Mouse (Mus musculus): ENCODE measurements around the gene Epn1. TPM values are rescaled to one million over a fixed set of nuclear protein-coding genes. Genes with fewer than 3 reads are reported as not detected.

Epn1 gene
- polyA plus RNA-seq, 1 experiment from 2014 or later, result 77.9 TPM

DNA sequence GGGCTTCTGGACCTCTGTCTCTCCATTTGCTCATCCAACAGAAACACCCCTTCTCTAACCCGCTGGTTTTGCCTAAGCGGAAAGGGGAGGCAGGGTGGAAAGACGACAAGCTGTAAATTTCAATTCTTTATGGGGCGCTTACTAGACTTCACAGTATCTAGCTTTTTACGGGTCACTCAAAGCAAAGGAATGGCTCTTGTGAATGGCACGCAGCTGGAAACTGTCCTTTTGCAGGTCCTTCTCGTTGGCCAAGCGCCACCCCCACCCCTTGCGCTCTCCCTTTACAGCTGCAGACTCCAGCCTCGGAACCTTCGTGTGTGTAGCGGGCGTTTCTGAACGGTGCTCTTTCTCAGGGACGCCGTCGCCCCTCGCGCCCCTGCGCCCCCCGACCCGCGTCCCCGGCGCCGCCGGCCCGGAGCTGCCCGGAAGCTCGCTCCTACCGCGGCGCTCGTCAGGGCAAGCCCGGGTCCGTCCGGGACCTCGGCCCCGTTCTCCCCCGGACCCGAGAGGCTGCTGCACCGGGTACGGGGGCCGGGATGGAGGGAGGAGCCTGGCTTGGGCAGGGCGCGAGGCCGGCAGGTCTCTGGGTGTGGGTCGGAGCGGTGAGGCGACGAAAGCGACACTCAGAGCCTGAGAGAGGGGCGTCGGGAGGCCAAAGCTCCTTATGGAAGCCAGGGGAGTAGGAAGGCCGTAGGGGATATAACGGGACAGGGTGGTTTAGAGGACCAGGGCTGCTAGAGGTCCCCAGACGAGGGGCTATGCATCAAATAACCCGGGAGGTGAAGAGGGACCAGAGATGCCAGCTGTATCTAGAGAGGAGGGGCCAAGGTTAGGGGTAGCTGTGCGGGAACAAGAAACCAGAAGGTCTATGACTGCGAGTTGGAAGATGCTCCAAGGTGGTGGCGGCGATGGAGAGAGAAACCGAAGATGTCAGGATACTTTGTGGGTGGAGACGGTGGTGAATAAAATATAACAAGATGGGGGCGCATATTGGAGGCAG, 28.5 kb upstream of the Epn1 start, which contains the start of gene Zfp580:
TSS of gene Zfp580 (plus strand) at position 346 of the 1,000 bp plus-strand sequence.
- H3K4me2 ChIP-seq, result peak within 1 kb of the TSS; percentile 78
- H3K9me3 ChIP-seq (ENCODE audit: low read depth, low read length), result no peaks in the 10 kb centered on the region
- WGBS, result under 1% methylated on average over 65 of the region's 65 CpGs
- H3K4me1 ChIP-seq (ENCODE audit: insufficient read depth), result peaks cover 18% of the 10 kb centered on the region; the same call in 1 of the 2 replicates
- H3K4me3 ChIP-seq (ENCODE audit: low read depth, low read length), result peak within 1 kb of the TSS; percentile 68
- ATAC-seq (ENCODE audit: insufficient read depth) (peak; percentile 85), DNase-seq (peak; percentile 88)
- TF ChIP-seq CTCF (IDR thresholded peaks at IDR 0.05; ENCODE audit: low read depth), result no peak
- H3K9ac ChIP-seq, result peak within 1 kb of the TSS; percentile 86
- H3K36me3 ChIP-seq (ENCODE audit: insufficient read depth), result no peaks in the 10 kb centered on the region
- peak within 1 kb of the TSS; percentile 71 for H3K27ac ChIP-seq (ENCODE audit: low read depth)
- peaks cover 48% of the 10 kb centered on the region for H3K27me3 ChIP-seq (ENCODE audit: insufficient read depth, low read length)

DNA sequence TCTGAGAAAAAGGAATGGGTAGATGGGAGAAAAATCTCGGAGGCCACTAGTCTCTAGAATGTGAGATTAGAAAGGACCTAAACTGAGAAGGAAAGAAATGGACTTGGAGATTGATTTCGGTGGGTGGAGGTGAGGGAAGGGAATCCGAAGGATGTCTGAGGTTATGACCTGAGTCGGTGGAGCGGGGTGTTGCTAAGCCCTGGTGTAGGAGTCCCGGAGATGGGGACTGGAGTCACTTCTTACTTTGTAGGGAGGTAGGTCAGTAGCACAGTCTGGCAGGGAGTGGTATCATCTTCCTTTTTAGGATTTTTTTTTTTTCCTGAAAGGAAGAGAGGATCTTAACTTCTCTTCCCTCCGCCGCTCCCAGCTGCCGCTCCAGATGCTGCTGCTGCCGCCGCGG, 27.6 kb upstream of the Epn1 start:
- DNase-seq (peak; percentile 17), ATAC-seq (ENCODE audit: insufficient read depth) (no peak)
- TF ChIP-seq CTCF (IDR thresholded peaks at IDR 0.05; ENCODE audit: low read depth), result no peak
- Histone ChIP-seq H3K4me2 (peak overlapping the region; percentile 78), H3K27ac (ENCODE audit: low read depth) (no peak overlapping the region; the same call in 1 of the 2 replicates), H3K4me1 (ENCODE audit: insufficient read depth) (peaks cover 25% of the 10 kb centered on the region), H3K27me3 (ENCODE audit: insufficient read depth, low read length) (peaks cover 58% of the 10 kb centered on the region), H3K4me3 (ENCODE audit: low read depth, low read length) (peak overlapping the region; percentile 68), H3K9ac (peak overlapping the region; percentile 86), H3K36me3 (ENCODE audit: insufficient read depth) (no peaks in the 10 kb centered on the region), H3K9me3 (ENCODE audit: low read depth, low read length) (no peaks in the 10 kb centered on the region)
- WGBS, result 1% methylated on average over 12 of the region's 12 CpGs

DNA sequence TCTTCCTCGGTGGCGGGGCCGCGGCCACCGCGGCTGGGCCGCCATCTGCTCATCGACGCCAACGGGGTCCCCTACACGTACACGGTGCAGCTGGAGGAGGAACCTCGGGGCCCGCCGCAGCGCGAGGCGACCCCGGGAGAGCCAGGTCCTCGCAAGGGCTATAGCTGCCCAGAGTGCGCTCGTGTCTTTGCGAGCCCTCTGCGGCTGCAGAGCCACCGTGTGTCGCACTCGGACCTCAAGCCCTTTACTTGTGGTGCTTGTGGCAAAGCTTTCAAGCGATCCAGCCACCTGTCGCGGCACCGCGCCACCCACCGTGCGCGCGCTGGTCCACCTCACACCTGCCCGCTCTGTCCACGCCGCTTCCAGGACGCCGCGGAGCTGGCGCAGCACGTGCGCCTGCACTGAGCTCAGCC, 27.1 kb upstream of the Epn1 start:
- Histone ChIP-seq H3K27ac (ENCODE audit: low read depth) (no peak overlapping the region), H3K4me3 (ENCODE audit: low read depth, low read length) (peak overlapping the region; percentile 68), H3K9ac (peak overlapping the region; percentile 86), H3K36me3 (ENCODE audit: insufficient read depth) (no peaks in the 10 kb centered on the region), H3K27me3 (ENCODE audit: insufficient read depth, low read length) (peaks cover 63% of the 10 kb centered on the region), H3K4me2 (peak overlapping the region; percentile 78), H3K4me1 (ENCODE audit: insufficient read depth) (peaks cover 25% of the 10 kb centered on the region), H3K9me3 (ENCODE audit: low read depth, low read length) (no peaks in the 10 kb centered on the region)
- DNase-seq (no peak), ATAC-seq (ENCODE audit: insufficient read depth) (no peak)
- 3% methylated on average over 45 of the region's 45 CpGs for WGBS
- no peak for TF ChIP-seq CTCF (IDR thresholded peaks at IDR 0.05; ENCODE audit: low read depth)

DNA sequence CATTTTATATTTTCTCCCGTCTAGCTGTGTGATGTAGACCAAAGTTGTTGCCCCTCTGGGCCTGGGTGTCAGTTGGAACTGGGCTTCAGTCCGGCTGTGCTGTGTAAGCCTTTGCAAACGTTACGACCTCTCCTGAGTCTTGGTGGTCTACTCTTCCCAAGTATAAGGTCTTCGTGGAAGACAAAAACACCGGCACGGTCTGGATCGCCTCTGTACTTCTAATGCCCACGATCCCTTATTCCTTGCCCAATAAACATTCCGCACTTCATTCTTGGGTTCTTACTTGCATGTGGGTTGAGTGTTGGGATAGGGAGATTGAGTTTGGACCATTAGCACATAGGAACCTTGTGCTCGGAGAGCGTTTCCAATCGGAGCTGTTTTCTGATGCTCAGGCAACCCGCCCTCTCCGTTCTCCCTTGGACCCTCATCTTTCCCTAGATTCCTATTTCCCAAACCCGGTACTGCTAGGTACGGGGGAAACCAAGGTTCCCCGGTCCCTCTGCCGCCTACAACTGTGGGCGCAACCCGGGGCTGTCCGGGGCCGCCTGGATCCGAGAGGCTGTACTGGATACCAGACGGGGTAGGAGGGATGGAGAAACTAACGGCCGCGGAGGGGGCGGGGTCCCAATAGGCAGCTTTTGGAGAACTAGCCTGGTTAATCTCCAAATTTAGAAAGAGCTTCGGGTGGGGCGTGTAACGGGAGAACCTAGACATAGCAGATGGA, 26.4 kb upstream of the Epn1 start:
- 9% methylated on average over 32 of the region's 32 CpGs for WGBS
- H3K27me3 ChIP-seq (ENCODE audit: insufficient read depth, low read length), result peaks cover 69% of the 10 kb centered on the region
- no peak for TF ChIP-seq CTCF (IDR thresholded peaks at IDR 0.05; ENCODE audit: low read depth)
- H3K4me2 ChIP-seq, result peak overlapping the region; percentile 78
- no peak for ATAC-seq (ENCODE audit: insufficient read depth)
- peak overlapping the region; percentile 68 for H3K4me3 ChIP-seq (ENCODE audit: low read depth, low read length)
- H3K9ac ChIP-seq, result peak overlapping the region; percentile 86
- DNase-seq, result peak; percentile 36
- H3K4me1 ChIP-seq (ENCODE audit: insufficient read depth), result peaks cover 25% of the 10 kb centered on the region
- H3K9me3 ChIP-seq (ENCODE audit: low read depth, low read length), result no peaks in the 10 kb centered on the region
- H3K36me3 ChIP-seq (ENCODE audit: insufficient read depth), result no peaks in the 10 kb centered on the region
- H3K27ac ChIP-seq (ENCODE audit: low read depth), result no peak overlapping the region

DNA sequence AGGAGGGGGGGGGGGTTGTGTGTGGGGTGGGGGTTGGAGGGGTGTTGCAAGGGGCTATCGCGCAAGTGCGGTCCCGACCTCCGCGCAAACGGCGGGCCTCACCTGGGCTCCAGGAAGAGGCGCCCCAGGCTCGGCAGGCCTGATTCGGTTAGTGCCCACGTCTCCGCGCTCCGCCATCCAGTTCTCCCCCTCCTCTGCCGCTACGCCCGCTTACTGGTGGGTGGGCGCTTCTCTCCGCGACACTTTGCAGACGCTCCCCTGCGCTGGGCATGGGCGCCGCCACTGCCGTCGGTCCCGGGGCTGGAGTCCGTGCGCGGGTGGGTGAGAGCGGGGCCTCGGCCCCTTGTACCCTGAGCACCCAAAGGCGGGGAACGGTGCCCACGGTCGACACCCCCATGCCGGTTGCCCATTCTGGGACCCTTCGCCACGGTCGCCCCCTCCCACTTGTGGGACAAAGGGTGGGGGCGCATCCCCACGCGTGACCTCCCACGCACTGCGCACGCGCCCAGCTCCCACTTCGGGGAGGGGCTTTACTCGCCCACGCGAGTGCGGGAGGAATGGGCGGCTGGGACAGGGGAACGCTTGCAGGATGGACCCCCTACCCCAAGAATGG, 23.3 kb upstream of the Epn1 start:
- DNase-seq (peak; percentile 32), ATAC-seq (ENCODE audit: insufficient read depth) (no peak)
- Histone ChIP-seq H3K27ac (ENCODE audit: low read depth) (no peak overlapping the region), H3K4me2 (peak overlapping the region; percentile 74), H3K27me3 (ENCODE audit: insufficient read depth, low read length) (peaks cover 67% of the 10 kb centered on the region), H3K4me1 (ENCODE audit: insufficient read depth) (peaks cover 22% of the 10 kb centered on the region; the same call in 1 of the 2 replicates), H3K36me3 (ENCODE audit: insufficient read depth) (no peaks in the 10 kb centered on the region), H3K9me3 (ENCODE audit: low read depth, low read length) (no peaks in the 10 kb centered on the region), H3K4me3 (ENCODE audit: low read depth, low read length) (peak overlapping the region; percentile 50), H3K9ac (peak overlapping the region; percentile 57)
- WGBS, result 1% methylated on average over 55 of the region's 55 CpGs
- TF ChIP-seq CTCF (IDR thresholded peaks at IDR 0.05; ENCODE audit: low read depth), result no peak

DNA sequence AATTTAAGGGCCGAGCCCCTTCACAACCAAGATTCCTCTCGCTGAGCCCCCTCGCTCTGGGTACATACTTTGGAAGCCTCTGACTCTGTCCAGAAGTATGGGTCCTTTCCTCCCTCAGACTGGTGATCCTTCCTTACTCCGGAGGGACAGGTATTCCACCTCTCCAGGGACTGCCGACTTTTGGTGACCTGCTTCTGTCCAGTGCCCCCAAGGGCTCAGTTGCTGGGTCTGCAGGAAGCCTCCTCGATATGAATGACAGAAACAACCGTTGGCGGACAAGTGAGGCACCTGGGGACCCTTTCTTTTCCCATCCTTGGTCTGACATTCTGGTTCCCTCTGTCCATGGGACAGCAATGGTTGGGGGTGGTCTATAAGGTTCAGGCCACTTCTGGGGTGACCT, 22.7 kb upstream of the Epn1 start:
- Histone ChIP-seq H3K27me3 (ENCODE audit: insufficient read depth, low read length) (peaks cover 62% of the 10 kb centered on the region), H3K4me1 (ENCODE audit: insufficient read depth) (peaks cover 18% of the 10 kb centered on the region; the same call in 1 of the 2 replicates), H3K9ac (peak overlapping the region; percentile 57), H3K4me2 (peak overlapping the region; percentile 74), H3K4me3 (ENCODE audit: low read depth, low read length) (peak overlapping the region; percentile 50), H3K36me3 (ENCODE audit: insufficient read depth) (no peaks in the 10 kb centered on the region), H3K9me3 (ENCODE audit: low read depth, low read length) (no peaks in the 10 kb centered on the region), H3K27ac (ENCODE audit: low read depth) (no peak overlapping the region)
- no peak for TF ChIP-seq CTCF (IDR thresholded peaks at IDR 0.05; ENCODE audit: low read depth)
- DNase-seq (no peak), ATAC-seq (ENCODE audit: insufficient read depth) (no peak)
- 29% methylated on average over 8 of the region's 8 CpGs for WGBS
